Mouse (Mus musculus) olfactory bulb, adult 2 months (tissue): Measurements from ENCODE around the gene Cacna1c.

Source experiments
- CTCF ChIP-seq: fragments of 200-500 bp; IDR thresholded peaks from 2 replicates; pipeline ENCODE4 v1.5.1; 2012; ENCODE audit warnings: low read depth, mild to moderate bottlenecking, low read length, moderate library complexity; ENCODE audit not compliant: insufficient read depth
- POLR2A ChIP-seq: fragments of 200-500 bp; IDR thresholded peaks from 2 replicates; pipeline ENCODE4 v1.6.1; 2012; ENCODE audit warnings: mild to moderate bottlenecking, low read depth, low read length, moderate library complexity; ENCODE audit not compliant: insufficient read depth

DNA sequence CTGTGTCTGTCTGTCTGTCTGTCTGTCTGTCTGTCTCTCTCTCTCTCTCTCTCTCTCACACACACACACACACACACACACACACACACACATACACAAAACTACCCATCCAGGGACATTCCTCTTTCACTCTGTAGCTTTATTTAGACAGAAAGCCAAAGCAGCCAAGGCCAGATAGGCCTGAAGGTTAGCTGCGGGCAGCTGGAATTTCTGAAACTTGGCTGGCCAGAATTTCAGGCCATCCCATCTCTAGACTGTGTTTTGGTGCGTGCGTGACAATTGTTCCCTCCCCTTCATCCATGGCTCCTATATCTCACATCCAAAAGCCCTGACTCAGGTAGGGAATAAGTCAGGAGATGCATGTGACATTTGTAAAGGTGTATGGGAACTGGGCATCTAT is 125.9 kb downstream of the Cacna1c start:
- TF ChIP-seq CTCF (no peak), POLR2A (no peak)
